Mouse (Mus musculus) kidney, postnatal 36 days (tissue): Measurements from ENCODE around the gene Pigq.

Experiments used
- DNase-seq, 2 experiments: peaks; one replicate each; pipeline ENCODE4 v3.0.0; 2021 to 2022; ENCODE audit warnings: mixed read lengths in 2 of 2

Gene Pigq

DNA sequence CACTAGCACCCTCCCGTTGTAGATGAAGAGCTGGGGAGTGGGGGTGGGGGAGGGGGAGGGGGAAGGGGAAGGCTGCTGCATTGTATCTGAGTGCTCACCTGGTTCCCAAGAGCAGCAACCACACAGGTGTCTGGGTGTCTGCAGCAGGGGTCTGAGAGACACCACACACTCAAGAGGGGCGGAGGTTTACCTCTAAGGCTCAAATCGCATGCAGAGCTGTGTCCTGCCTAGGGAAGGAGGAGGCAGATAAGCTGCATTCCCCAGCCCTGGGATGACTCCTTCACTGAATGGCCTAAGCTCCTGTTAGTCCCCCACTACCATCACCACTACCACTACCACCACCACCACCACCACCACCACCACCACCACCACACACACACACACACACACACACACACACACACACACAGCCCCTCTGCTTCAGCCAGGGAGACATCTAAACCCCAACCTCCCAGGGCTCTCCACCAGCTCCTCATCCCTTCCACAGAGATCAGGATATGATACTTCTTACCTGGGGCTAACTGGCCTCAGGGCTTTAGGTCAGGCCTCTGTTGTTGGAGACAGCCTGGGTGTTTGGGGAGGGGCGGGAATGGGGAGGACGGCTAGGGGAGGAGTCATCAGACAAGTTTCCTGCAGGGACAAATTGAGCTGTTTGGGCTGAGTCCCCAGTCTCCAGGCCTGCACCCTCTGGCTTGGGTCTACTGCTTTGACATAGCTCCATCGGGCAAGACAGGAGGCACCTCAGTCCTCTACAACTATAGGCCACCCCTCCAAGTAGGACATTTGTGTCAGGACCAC, at the start of gene Pigq, which contains the start of gene Nhlrc4:
Gene Pigq (minus strand): TSS at position 571 of the 798 bp plus-strand sequence.
Gene Nhlrc4 (minus strand): TSS at position 596 of the 798 bp plus-strand sequence.
- no peak for DNase-seq

DNA sequence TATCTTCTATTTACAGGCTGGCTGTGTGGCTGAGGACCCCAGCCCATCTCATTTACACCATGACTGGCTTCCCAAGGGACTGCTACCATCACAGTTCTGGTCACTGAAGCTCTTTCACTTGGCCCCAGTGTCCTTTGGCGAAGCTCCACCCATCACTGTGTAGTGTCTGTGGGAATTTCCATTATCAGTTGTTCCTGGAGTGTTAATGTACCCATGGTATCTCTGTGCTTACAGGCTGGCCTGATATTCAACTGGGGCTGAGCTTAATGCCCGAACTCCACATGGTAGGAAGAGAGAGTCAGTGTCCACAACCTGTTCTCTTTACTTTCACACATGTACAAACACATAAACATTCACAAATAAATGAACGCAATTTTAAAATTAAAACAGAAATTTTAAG, 48.8 kb upstream of the Pigq start:
- no peak for DNase-seq

DNA sequence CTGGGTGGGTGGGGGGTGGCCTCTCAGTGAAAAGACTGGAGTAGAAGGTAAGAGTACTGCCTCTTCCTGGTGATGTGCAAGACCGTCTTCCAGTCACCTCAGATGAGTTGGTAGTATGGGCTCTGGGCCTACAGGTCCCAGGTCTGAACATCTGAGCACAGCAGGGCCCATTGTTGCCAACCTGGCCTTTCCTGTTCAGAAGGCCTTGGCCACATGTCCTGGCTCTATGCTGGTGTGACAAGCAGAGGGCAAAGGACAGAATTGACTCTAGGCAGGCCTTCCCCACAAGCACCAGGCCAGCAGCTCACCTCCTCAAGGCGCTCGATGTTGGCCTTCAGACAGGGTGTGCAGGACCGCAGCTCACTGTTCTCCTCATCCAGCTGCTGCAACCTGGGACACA, 47.5 kb upstream of the Pigq start:
- peak in 1 of 2 experiments; percentile 12 for DNase-seq

GRCm38 (mm10) chr17:25990331-25990730, 45.6 kb upstream of the Pigq start:
- DNase-seq, result no peak

DNA sequence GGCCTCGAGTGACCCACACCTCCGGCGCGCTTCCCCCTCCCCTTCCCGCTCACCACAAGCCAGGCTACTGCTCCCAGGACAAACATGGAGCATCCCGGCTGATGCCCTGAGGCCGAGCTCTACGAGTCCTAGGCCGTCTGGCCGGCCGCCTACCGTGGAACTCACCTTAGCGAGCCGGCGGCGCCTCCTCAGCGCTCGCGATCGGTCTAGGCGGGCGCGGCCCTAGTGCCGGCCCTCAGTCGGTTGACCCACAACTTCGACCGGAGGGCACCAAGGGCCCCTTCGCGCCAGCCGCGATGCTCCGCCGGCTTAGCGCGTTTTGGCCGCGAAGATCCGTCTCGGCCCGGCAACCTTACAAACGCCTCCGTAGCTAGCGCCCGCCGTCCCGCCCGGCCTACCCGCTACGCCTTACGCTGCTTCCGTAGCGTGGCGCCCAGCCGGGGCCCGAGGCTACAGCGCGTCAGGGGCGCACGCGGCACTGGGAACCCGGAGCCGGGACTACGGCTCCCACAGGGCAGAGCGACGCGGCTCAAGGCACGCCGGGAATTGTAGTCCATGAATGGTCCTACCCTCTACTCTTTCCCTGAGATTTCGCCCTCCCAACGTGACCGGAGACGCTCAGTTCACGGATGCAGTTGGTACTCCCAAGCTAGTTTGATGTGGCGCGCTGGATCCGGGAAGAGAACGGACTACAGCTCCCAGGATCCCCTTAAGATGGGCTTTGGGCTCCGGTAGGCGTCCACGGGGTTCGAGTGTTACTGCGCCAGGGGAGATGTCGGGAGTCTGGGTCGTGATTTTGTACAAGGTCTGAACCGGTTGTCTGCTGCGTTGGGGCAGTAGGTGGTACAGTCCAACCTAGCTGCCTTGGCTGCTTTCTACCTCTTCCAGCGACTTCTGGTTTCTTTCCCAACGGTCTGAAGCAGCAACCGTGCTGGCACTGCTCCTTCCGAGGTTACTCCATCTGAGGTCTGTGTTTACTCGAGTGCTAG, 40.9 kb upstream of the Pigq start, which contains the start of gene Capn15:
Gene Capn15 (minus strand): TSS at position 491 of the 989 bp plus-strand sequence.
- peak; percentile 96 for DNase-seq

- no peak for DNase-seq
Observed at GRCm38 (mm10) chr17:25984556-25985305, 40.0 kb upstream of the Pigq start.

GRCm38 (mm10) chr17:25984066-25984465, 39.3 kb upstream of the Pigq start:
- DNase-seq, result no peak

GRCm38 (mm10) chr17:25982913-25983312, 38.2 kb upstream of the Pigq start:
- DNase-seq, result no peak

DNA sequence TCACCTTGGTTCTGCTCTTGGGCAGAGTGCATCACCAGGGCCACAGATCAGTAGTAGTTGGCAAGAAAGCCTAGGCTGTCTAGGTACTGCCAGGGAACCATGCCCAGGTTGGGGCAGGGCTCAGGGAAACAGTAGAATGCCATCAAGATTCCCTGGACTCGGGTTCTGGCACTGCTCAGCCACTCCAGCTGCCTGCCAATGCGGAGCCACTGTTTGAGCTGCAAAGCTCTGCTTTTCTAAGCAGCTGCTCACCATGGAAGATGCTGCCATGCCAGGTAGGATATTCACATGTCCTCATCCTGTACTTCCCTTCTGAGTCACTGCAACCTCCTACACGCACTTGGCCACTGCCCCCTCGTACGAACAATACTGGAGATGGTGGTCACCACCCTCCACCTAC, 36.1 kb upstream of the Pigq start:
- DNase-seq, result peak; percentile 57 to 70

DNA sequence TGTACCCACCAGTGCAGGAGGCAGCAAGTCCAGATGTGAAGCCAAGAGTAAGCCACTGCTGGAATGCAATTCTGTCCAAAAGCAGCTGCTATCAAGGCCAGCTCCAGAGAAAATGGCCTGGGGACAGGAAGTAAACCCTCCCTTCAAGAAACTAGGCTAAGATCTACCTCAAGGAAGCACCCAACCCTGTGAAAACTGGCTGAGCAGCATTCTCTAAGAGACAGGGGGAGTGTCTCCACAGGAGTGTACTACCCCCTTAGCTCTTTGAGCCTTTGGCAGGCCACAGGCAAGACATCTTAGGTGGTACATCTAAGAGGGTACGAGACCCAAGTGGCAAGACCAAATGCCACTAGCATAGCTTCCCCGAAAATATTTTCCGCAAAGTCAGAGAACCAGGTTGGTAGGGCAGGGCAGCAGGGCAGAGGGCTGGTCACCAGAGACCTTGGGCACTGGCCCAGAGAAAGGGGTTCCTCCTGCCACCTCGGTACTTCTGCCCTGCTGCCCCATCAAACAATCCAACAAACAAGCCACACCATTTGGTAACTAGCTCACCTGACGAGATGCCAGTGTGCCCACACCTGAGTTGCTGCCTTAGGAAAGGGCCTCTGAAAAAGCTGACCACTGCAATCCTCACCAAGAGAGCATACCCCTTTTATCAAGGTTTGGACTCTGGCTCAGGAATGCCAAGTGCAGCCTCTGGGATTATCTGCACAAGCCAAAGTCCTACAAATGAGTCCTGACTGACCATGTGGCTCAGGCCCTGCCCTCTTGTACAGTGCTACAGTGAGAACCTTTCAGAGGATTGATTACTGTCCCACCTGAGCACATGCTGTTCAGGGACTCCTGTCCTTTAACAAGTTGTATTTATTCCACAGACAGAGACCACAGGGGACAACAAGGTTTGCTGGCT, 35.3 kb upstream of the Pigq start:
- DNase-seq, result peak; percentile 53 to 64

- no peak for DNase-seq
Observed at GRCm38 (mm10) chr17:25970954-25971707, 26.4 kb upstream of the Pigq start.

DNA sequence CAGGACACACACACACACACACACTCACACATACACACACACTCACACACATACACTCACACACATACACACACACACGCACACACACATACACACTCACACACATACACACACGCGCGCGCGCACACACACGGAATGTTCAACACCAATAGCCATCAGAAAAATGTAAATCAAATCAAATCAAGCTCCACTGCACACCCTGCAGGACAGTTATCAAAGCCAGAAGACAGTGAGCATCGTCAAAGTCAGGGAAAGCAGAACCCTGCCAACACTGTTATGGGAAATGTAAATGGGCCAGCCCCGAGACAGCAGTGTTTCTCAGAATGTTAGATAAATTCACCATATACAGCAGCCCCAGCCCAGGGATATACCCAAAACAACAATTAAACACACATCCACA, 25.7 kb upstream of the Pigq start:
- DNase-seq, result no peak

DNA sequence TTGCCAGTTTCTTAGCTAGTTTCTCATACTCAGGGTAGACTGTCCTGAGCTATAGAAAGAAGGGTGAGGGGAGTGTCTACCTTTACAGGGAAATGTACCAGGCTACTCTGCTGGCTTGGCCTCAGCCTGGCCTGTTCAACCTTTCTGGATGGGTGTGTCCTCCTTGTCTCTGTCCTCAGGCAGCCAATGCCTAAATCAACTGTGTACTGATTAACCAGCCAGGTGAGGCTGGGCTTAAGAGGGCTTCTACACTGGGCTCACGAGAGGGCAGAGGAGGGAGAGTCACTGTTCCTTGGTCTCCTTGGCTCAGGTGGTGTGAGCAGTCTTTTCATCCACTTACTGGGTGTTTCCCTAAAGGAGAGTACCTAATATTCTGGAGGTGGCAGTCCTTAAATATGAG, 23.4 kb upstream of the Pigq start:
- peak; percentile 69 to 84 for DNase-seq

- DNase-seq, result peak; percentile 41 to 42
Observed at GRCm38 (mm10) chr17:25967652-25968051, 22.9 kb upstream of the Pigq start.

GRCm38 (mm10) chr17:25964271-25964670, 19.5 kb upstream of the Pigq start:
- DNase-seq, result no peak

GRCm38 (mm10) chr17:25962413-25962905, 17.7 kb upstream of the Pigq start:
- no peak for DNase-seq

DNA sequence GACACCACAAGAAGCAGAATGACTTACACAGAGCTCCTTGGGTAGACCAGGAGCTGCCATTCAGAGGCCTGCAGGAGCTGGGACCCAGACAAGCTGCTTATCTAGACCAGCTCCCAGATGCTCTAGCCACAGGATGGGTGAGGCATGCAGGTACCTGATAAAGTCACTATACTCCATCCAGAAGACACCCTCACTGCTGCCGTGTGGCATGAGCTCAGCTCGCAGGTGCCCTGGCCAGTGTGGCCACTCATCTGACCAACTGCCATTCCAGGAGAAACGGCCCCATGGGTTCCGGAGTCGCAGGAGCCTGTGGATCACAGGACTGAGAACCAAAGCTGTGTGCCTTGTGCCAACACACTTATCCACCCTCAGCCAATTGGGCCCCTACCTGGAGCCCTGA, 16.8 kb upstream of the Pigq start:
- DNase-seq, result no peak

- no peak for DNase-seq
Observed at GRCm38 (mm10) chr17:25959630-25960467, 15.1 kb upstream of the Pigq start.

GRCm38 (mm10) chr17:25958771-25959494, 14.2 kb upstream of the Pigq start:
- no peak for DNase-seq
